Mouse (Mus musculus) heart, adult 2 months (tissue): ENCODE measurements around the gene Tbc1d15. TPM values are rescaled to one million over a fixed set of nuclear protein-coding genes. Genes with fewer than 3 reads are reported as not detected.

Experiments used
- DNase-seq, 2 experiments: peaks; one replicate each; pipeline ENCODE4 v3.0.0; 2021
- H3K27ac ChIP-seq: fragments of 200-600 bp; 2 replicates; pipeline ENCODE4 v1.8.1; 2022
- H3K27me3 ChIP-seq: fragments of 200-500 bp; 2 replicates; pipeline ENCODE4 v1.6.1; 2012; ENCODE audit warnings: mild to moderate bottlenecking, low read length, inconsistent platforms, mixed read lengths; ENCODE audit not compliant: control insufficient read depth, insufficient read depth
- H3K36me3 ChIP-seq: fragments of 200-500 bp; 2 replicates; pipeline ENCODE4 v1.6.1; 2012; ENCODE audit warnings: low read length, inconsistent platforms; ENCODE audit not compliant: control insufficient read depth, insufficient read depth
- H3K4me1 ChIP-seq: fragments of 200-500 bp; 2 replicates; pipeline ENCODE4 v1.6.1; 2011; ENCODE audit warnings: low read length; ENCODE audit not compliant: control insufficient read depth, insufficient read depth
- H3K4me3 ChIP-seq: fragments of 200-600 bp; 2 replicates; pipeline ENCODE4 v1.8.1; 2022
- H3K79me2 ChIP-seq: fragments of 200-500 bp; replicated peaks from 2 replicates; pipeline ENCODE4 v1.6.1; 2012; ENCODE audit warnings: mild to moderate bottlenecking, inconsistent platforms, low read length, moderate library complexity, mixed read lengths; ENCODE audit not compliant: control insufficient read depth, insufficient read depth
- H3K9ac ChIP-seq: fragments of 200-500 bp; 2 replicates; pipeline ENCODE4 v1.6.1; 2012; ENCODE audit warnings: low read depth, mild to moderate bottlenecking, control low read depth, inconsistent platforms, low read length, mixed read lengths
- CTCF ChIP-seq: fragments of 200-600 bp; IDR thresholded peaks from 2 replicates; pipeline ENCODE4 v1.8.1; 2022; ENCODE audit warnings: antibody characterized with exemption, mild to moderate bottlenecking, moderate library complexity
- EP300 ChIP-seq: fragments of 200-500 bp; IDR thresholded peaks from 2 replicates; pipeline ENCODE4 v1.6.1; 2011; ENCODE audit warnings: low read depth, low read length, control low read depth; ENCODE audit not compliant: insufficient read depth
- POLR2A ChIP-seq: fragments of 200-500 bp; IDR thresholded peaks from 2 replicates; pipeline ENCODE4 v1.6.1; 2011; ENCODE audit warnings: mild to moderate bottlenecking, low read depth, low read length, control low read depth; ENCODE audit not compliant: insufficient read depth
- WGBS: fragments of 180-500 bp; shearing (Covaris S2); methylation state at CpG from one replicate; pipeline ENCODE4 v1.1.7; 2018; 5-methylcytosine and 5-hydroxymethylcytosine counted together
- intact Hi-C: fragments of 180-260 bp; cut with DNase I; formaldehyde crosslinking; loops from one replicate; pipeline ENCODE4 v1.15.1; 2025
- polyA plus RNA-seq: library from polyadenylated mRNA; depleted of rRNA; stranded (reverse); fragments of >200 nt; gene quantifications from 2 replicates; pipeline ENCODE4 v1.2.3, GENCODE M21; 2012
- total RNA-seq, 2 experiments: library from RNA; stranded (reverse); gene quantifications; 2 replicates each; pipeline ENCODE4 v1.2.3; 2021

Tbc1d15 gene
- total and polyA plus RNA-seq, 3 experiments, result 6.7 to 56.9 (median 42.7) TPM

DNA sequence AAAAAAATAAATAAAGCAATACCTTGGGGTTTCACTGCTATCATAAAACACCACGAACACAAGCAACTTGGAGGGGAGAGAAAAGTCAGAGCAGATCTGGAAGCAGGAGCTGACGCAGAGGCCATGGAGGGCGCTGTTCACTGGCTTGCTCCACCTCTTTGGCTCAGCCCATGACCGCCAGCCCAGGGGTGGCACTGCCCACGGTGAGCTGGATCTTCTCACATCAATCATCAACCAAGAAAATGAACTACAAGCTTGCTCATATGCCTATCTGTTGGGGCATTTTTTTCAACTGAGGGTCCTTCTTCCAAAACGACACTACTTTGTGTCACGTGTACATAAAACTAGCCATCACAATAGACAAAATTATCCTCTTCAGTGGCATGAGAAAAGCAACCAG lies 24.7 kb downstream of the Tbc1d15 start:
- Histone ChIP-seq H3K4me3 (no peak overlapping the region), H3K9ac (no peak overlapping the region), H3K36me3 (peaks cover 7% of the 10 kb centered on the region; the same call in 1 of the 2 replicates), H3K79me2 (no peaks in the 10 kb centered on the region; the same call in 1 of the 2 replicates), H3K4me1 (no peaks in the 10 kb centered on the region), H3K27me3 (no peaks in the 10 kb centered on the region), H3K27ac (no peak overlapping the region)
- intact Hi-C loops, result no loop called here
- 85% methylated on average over 7 of the region's 7 CpGs for WGBS
- TF ChIP-seq POLR2A (no peak), EP300 (no peak), CTCF (no peak)
- DNase-seq, result no peak

GRCm38 (mm10) chr10:115223845-115224244 lies 27.4 kb downstream of the Tbc1d15 start:
- TF ChIP-seq POLR2A, result no peak
- no peak for TF ChIP-seq EP300
- no peak for TF ChIP-seq CTCF
- no peaks in the 10 kb centered on the region for H3K4me1 ChIP-seq

DNA sequence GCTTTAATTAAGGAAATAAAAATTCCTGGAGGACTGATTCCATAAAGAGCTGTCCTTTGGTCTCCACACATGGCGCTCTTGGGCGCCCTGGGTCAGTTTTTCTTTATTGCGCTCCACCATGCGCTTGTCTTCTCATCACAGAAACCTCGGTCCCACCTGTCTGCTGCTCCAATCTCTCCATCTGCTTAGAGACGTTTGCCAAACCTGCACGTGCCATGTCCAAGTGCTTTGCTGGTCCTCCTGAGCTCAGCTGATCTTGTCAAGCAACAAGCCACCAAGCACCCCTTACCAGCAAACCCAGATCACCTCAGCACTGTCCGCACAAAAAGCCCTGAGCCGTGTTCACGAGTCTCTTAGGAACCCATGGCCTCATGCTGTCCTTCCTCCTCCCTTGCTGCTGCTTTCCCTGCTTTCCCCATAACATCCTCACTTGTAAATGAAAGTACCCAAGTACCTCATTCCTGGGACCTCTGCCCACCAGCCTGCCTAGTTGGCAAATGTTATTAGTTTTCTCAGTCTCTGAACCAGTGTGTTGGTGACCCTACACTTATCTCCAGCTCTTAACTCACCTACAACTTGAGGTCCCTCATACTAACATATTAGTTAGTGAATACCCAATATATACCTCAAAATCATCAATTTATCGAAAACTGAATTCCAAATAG lies 38.2 kb downstream of the Tbc1d15 start:
- no peak overlapping the region for H3K9ac ChIP-seq
- no peak for DNase-seq
- no peaks in the 10 kb centered on the region for H3K79me2 ChIP-seq
- H3K27me3 ChIP-seq, result no peaks in the 10 kb centered on the region
- intact Hi-C loops, result no loop called here
- no peaks in the 10 kb centered on the region for H3K4me1 ChIP-seq
- H3K27ac ChIP-seq, result no peak overlapping the region
- no peak overlapping the region for H3K4me3 ChIP-seq
- TF ChIP-seq CTCF (no peak), POLR2A (no peak), EP300 (no peak)
- WGBS, result 93% methylated on average over 11 of the region's 11 CpGs
- H3K36me3 ChIP-seq, result peaks cover 5% of the 10 kb centered on the region

More at GRCm38 (mm10) chr10:115223845-115224244, 27.4 kb downstream of the Tbc1d15 start:
- H3K27me3 ChIP-seq, result no peaks in the 10 kb centered on the region
- DNase-seq, result no peak
- no peak overlapping the region for H3K27ac ChIP-seq
- intact Hi-C loops, result no loop called here
- no peak overlapping the region for H3K4me3 ChIP-seq
- 56% methylated on average over 3 of the region's 3 CpGs for WGBS
- no peaks in the 10 kb centered on the region for H3K79me2 ChIP-seq
- peaks cover 7% of the 10 kb centered on the region for H3K36me3 ChIP-seq
- H3K9ac ChIP-seq, result no peak overlapping the region

GRCm38 (mm10) chr10:115205825-115206224 lies 45.4 kb downstream of the Tbc1d15 start:
- H3K79me2 ChIP-seq, result no peaks in the 10 kb centered on the region
- H3K4me1 ChIP-seq, result no peaks in the 10 kb centered on the region
- 72% methylated on average over 3 of the region's 3 CpGs for WGBS
- intact Hi-C loops, result no loop called here
- no peak for DNase-seq
- H3K27me3 ChIP-seq, result no peaks in the 10 kb centered on the region
- H3K36me3 ChIP-seq, result peaks cover 9% of the 10 kb centered on the region
- H3K27ac ChIP-seq, result no peak overlapping the region
- no peak overlapping the region for H3K4me3 ChIP-seq
- H3K9ac ChIP-seq, result no peak overlapping the region
- TF ChIP-seq POLR2A (no peak), CTCF (no peak), EP300 (no peak)

DNA sequence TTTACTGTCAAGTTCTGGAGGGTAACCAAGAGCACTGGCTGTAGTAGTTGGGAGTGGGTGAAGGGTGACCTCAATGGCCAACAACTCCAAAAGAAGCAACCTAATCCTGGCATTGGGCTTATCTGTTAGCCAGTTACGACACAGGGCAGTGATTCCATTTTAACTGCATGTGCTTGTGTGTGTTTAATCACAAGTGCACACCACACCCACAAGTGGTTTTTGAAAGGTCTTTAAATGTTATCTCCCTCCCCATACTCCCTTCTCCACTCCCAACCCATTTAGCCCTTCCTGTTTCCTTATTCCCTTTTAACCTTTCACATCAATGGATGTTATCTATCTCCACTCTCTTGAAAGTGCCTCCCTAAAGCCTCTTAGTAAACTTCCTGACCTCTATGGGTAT lies 46.0 kb downstream of the Tbc1d15 start:
- no peak overlapping the region for H3K9ac ChIP-seq
- H3K4me3 ChIP-seq, result no peak overlapping the region
- intact Hi-C loops, result no loop called here
- no peaks in the 10 kb centered on the region for H3K27me3 ChIP-seq
- peaks cover 9% of the 10 kb centered on the region for H3K36me3 ChIP-seq
- DNase-seq, result peak in 1 of 2 experiments; percentile 6
- H3K27ac ChIP-seq, result no peak overlapping the region
- H3K4me1 ChIP-seq, result no peaks in the 10 kb centered on the region
- no peaks in the 10 kb centered on the region for H3K79me2 ChIP-seq
- 38% methylated on average over 1 of the region's 1 CpGs for WGBS
- TF ChIP-seq EP300 (no peak), POLR2A (no peak), CTCF (no peak)

GRCm38 (mm10) chr10:115191214-115191613 lies 60.1 kb downstream of the Tbc1d15 start:
- H3K27me3 ChIP-seq, result no peaks in the 10 kb centered on the region
- H3K79me2 ChIP-seq, result no peaks in the 10 kb centered on the region
- no peaks in the 10 kb centered on the region for H3K36me3 ChIP-seq
- TF ChIP-seq POLR2A (no peak), CTCF (no peak), EP300 (no peak)
- no peak overlapping the region for H3K9ac ChIP-seq
- 76% methylated on average over 7 of the region's 7 CpGs for WGBS
- intact Hi-C loops, result no loop called here
- H3K27ac ChIP-seq, result no peak overlapping the region
- H3K4me3 ChIP-seq, result no peak overlapping the region
- DNase-seq, result no peak
- H3K4me1 ChIP-seq, result no peaks in the 10 kb centered on the region
